Mouse (Mus musculus) cerebellum, adult (tissue): Measurements from ENCODE around the gene Vsx2.

Experiments used
- ATAC-seq: cut with Nextera tagmentation; 2 replicates; pipeline ENCODE4 v1.9.2; 2017; ENCODE audit warnings: mild to moderate bottlenecking, moderate library complexity, mixed read lengths; ENCODE audit not compliant: insufficient number of reproducible peaks, low FRiP score, low TSS enrichment

The Vsx2 gene

GRCm38 (mm10) chr12:84640253-84640652 is 70.7 kb downstream of the Vsx2 start:
- ATAC-seq = no peak

GRCm38 (mm10) chr12:84640654-84641053 is 71.1 kb downstream of the Vsx2 start, which contains the start of gene Vrtn:
Gene Vrtn (plus strand): TSS chr12:84641019.
- no peak for ATAC-seq
